Mouse (Mus musculus) forebrain, embryonic 14.5 days (tissue): ENCODE results near the gene Olfr348. TPM values are rescaled to one million over a fixed set of nuclear protein-coding genes. Genes with fewer than 3 reads are reported as not detected.

Experiments
- ATAC-seq: fragments of 200-750 bp; cut with Nextera tagmentation; 2 replicates; pipeline ENCODE4 v1.8.0; 2017; ENCODE audit warnings: mild to moderate bottlenecking, moderate library complexity
- DNase-seq: peaks from one replicate; pipeline ENCODE4 v3.0.0-alpha.2; 2015; ENCODE audit warnings: low spot score
- H3K27ac ChIP-seq: fragments of 300-500 bp; sonication (generic); 2 replicates; pipeline ENCODE4 v1.5.1; 2014; ENCODE audit warnings: low read depth, mild to moderate bottlenecking, control low read depth, low read length, moderate library complexity
- H3K27me3 ChIP-seq: fragments of 300-500 bp; sonication (generic); replicated peaks from 2 replicates; pipeline ENCODE4 v1.6.1; 2014; ENCODE audit warnings: low read length, control low read depth, mixed read lengths; ENCODE audit not compliant: control insufficient read depth, insufficient read depth
- H3K36me3 ChIP-seq: fragments of 300-500 bp; sonication (generic); 2 replicates; pipeline ENCODE4 v1.6.1; 2014; ENCODE audit warnings: low read length, control low read depth; ENCODE audit not compliant: control insufficient read depth, insufficient read depth
- H3K4me1 ChIP-seq: fragments of 300-500 bp; sonication (generic); 2 replicates; pipeline ENCODE4 v1.6.1; 2014; ENCODE audit warnings: antibody characterized with exemption, low read length, control low read depth; ENCODE audit not compliant: control insufficient read depth, insufficient read depth
- H3K4me2 ChIP-seq: fragments of 300-500 bp; sonication (generic); 2 replicates; pipeline ENCODE4 v1.6.1; 2014; ENCODE audit warnings: mild to moderate bottlenecking, control low read depth, low read length
- H3K4me3 ChIP-seq: fragments of 300-500 bp; sonication (generic); 2 replicates; pipeline ENCODE4 v1.5.1; 2014; ENCODE audit warnings: low read depth, low read length, control low read depth
- H3K9ac ChIP-seq: fragments of 300-500 bp; sonication (generic); 2 replicates; pipeline ENCODE4 v1.6.1; 2014; ENCODE audit warnings: mild to moderate bottlenecking, low read length, control low read depth, moderate library complexity
- H3K9me3 ChIP-seq: fragments of 300-500 bp; sonication (generic); replicated peaks from 2 replicates; pipeline ENCODE4 v1.6.1; 2016; ENCODE audit warnings: low read length, control low read depth, mixed read lengths; ENCODE audit not compliant: control insufficient read depth
- WGBS: fragments of 180-500 bp; shearing (Covaris S2); extraction: QIAGEN DNeasy Blood & Tissue Kit; methylation state at CpG from one replicate; pipeline ENCODE4 v1.1.7; 2014; 5-methylcytosine and 5-hydroxymethylcytosine counted together
- polyA plus RNA-seq: library from polyadenylated mRNA; unstranded; fragments of >200 nt; fragmentation: Nextera tagmentation; extraction: Ambion mirVana; gene quantifications from 2 replicates; pipeline ENCODE4 v1.2.1, GENCODE M21; 2014

Gene Olfr348
- polyA plus RNA-seq, result not detected in 2 replicates

- Histone ChIP-seq H3K27me3 (no peaks in the 10 kb centered on the region), H3K36me3 (no peaks in the 10 kb centered on the region), H3K4me1 (no peaks in the 10 kb centered on the region), H3K27ac (no peak within 1 kb of the TSS), H3K9me3 (no peaks in the 10 kb centered on the region; the same call in 1 of the 2 replicates), H3K4me2 (no peak within 1 kb of the TSS), H3K9ac (no peak within 1 kb of the TSS), H3K4me3 (no peak within 1 kb of the TSS)
- ATAC-seq (no peak), DNase-seq (no peak)
- WGBS, result 73% methylated on average over 2 of the region's 2 CpGs
These were observed at the start of gene Olfr348 for GRCm38 (mm10) chr2:36783976-36784375. TSS of gene Olfr348 (plus strand) at chr2:36784276.

- no peak overlapping the region for H3K9ac ChIP-seq
- WGBS, result 60% methylated on average over 3 of the region's 3 CpGs
- no peak overlapping the region for H3K4me2 ChIP-seq
- ATAC-seq, result no peak
- H3K27me3 ChIP-seq, result no peaks in the 10 kb centered on the region
- no peak overlapping the region for H3K27ac ChIP-seq
- H3K36me3 ChIP-seq, result no peaks in the 10 kb centered on the region
- H3K4me3 ChIP-seq, result no peak overlapping the region
- H3K9me3 ChIP-seq, result no peaks in the 10 kb centered on the region; the same call in none of the 2 replicates
- H3K4me1 ChIP-seq, result no peaks in the 10 kb centered on the region
- no peak for DNase-seq
These were observed 47.9 kb upstream of the Olfr348 start for GRCm38 (mm10) chr2:36736226-36736625.

DNA sequence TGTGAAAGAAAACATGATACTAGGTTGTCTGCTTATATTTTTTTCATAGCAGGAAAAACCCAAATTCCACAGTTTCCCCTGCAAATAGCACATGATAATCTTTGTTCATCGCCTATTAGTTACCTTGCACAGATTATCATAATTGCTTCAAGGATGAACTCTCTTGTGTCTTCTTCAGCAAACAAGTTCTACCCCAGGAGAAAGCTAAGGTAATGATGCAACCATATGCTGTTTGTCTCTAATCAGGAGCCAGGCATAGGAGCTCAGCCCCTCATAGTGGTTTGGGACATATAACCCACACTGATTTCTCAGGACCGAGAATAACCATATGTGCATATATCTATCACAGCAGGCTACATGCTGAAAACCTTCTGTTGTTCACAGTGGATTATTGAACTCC lies 6.2 kb downstream of the Olfr348 start, which contains the start of gene Olfr50:
Olfr50 (plus strand) TSS at position 301 of the 400 bp plus-strand sequence.
- no peaks in the 10 kb centered on the region for H3K4me1 ChIP-seq
- H3K4me3 ChIP-seq, result no peak within 1 kb of the TSS
- 73% methylated on average over 2 of the region's 2 CpGs for WGBS
- ATAC-seq, result no peak
- no peaks in the 10 kb centered on the region for H3K36me3 ChIP-seq
- no peak within 1 kb of the TSS for H3K4me2 ChIP-seq
- DNase-seq, result no peak
- no peaks in the 10 kb centered on the region for H3K27me3 ChIP-seq
- H3K9ac ChIP-seq, result no peak within 1 kb of the TSS
- no peak within 1 kb of the TSS for H3K27ac ChIP-seq
- H3K9me3 ChIP-seq, result peaks cover 12% of the 10 kb centered on the region; the same call in 1 of the 2 replicates

GRCm38 (mm10) chr2:36816932-36817331 lies 32.9 kb downstream of the Olfr348 start, which contains the start of gene Olfr3:
TSS of gene Olfr3 (minus strand) at chr2:36817032.
- 69% methylated on average over 1 of the region's 1 CpGs for whole genome bisulfite sequencing
- no peak within 1 kb of the TSS for H3K4me2 ChIP-seq
- no peak within 1 kb of the TSS for H3K9ac ChIP-seq
- H3K27me3 ChIP-seq, result no peaks in the 10 kb centered on the region
- no peaks in the 10 kb centered on the region for H3K36me3 ChIP-seq
- no peak for ATAC-seq
- H3K9me3 ChIP-seq, result peaks cover 15% of the 10 kb centered on the region; the same call in 1 of the 2 replicates
- no peak within 1 kb of the TSS for H3K4me3 ChIP-seq
- H3K4me1 ChIP-seq, result no peaks in the 10 kb centered on the region
- DNase-seq, result no peak
- no peak within 1 kb of the TSS for H3K27ac ChIP-seq

Other genes with a start within 250 kb of the Olfr348 start
- not detected in 2 replicates for gene Olfr344, start 217.6 kb upstream of the Olfr348 start, polyA plus RNA-seq
- not detected in 2 replicates for gene Olfr345, start 144.2 kb upstream of the Olfr348 start, polyA plus RNA-seq
- not detected in 2 replicates for gene Olfr346, start 98.5 kb upstream of the Olfr348 start, polyA plus RNA-seq
- not detected in 2 replicates for gene Olfr347, start 52.4 kb upstream of the Olfr348 start, polyA plus RNA-seq
- gene Olfr50, start 6.3 kb downstream of the Olfr348 start, polyA plus RNA-seq, result not detected in 2 replicates
- not detected in 2 replicates for gene Olfr3, start 32.8 kb downstream of the Olfr348 start, polyA plus RNA-seq
- gene Olfr350, start 62.0 kb downstream of the Olfr348 start, polyA plus RNA-seq, result not detected in 2 replicates
- not detected in 2 replicates for gene Olfr351, start 78.4 kb downstream of the Olfr348 start, polyA plus RNA-seq
- gene Olfr352, start 84.2 kb downstream of the Olfr348 start, polyA plus RNA-seq, result not detected in 2 replicates
- gene Olfr353, start 108.7 kb downstream of the Olfr348 start, polyA plus RNA-seq, result not detected in 2 replicates
- not detected in 2 replicates for gene Olfr354, start 121.4 kb downstream of the Olfr348 start, polyA plus RNA-seq
- gene Olfr355, start 144.6 kb downstream of the Olfr348 start, polyA plus RNA-seq, result not detected in 2 replicates
- gene Olfr356, start 152.8 kb downstream of the Olfr348 start, polyA plus RNA-seq, result not detected in 2 replicates
- gene Olfr357, start 209.6 kb downstream of the Olfr348 start, polyA plus RNA-seq, result not detected in 2 replicates
- gene Olfr358, start 225.1 kb downstream of the Olfr348 start, polyA plus RNA-seq, result not detected in 2 replicates